Mouse (Mus musculus) small intestine, adult 2 months (tissue): ENCODE measurements around the gene 8030411F24Rik.

Experiments
- CTCF ChIP-seq: fragments of 200-500 bp; IDR thresholded peaks from 2 replicates; pipeline ENCODE4 v1.5.1; 2012; ENCODE audit warnings: low read depth, mild to moderate bottlenecking, control low read depth, inconsistent platforms, low read length, moderate library complexity, mixed read lengths; ENCODE audit not compliant: insufficient replicate concordance, insufficient read length; ENCODE audit errors: extremely low read depth
- POLR2A ChIP-seq: fragments of 200-500 bp; IDR thresholded peaks from 2 replicates; pipeline ENCODE4 v1.6.1; 2012; ENCODE audit warnings: low read depth, mild to moderate bottlenecking, control low read depth, inconsistent platforms, low read length, moderate library complexity

GRCm38 (mm10) chr2:148750058-148750457 lies 31.8 kb upstream of the 8030411F24Rik start, which contains the start of gene Cstl1:
- TF ChIP-seq CTCF (no peak), POLR2A (no peak)
